Mouse (Mus musculus) cerebellum, adult 11-12 months (tissue): ENCODE measurements around the gene Nfkbil1.

Experiments used
- DNase-seq: peaks from one replicate; pipeline ENCODE4 v3.0.0; 2022

Nfkbil1 gene

GRCm38 (mm10) chr17:35235614-35236389 lies at the start of gene Nfkbil1:
TSS of gene Nfkbil1 (minus strand) at chr17:35235792.
- DNase-seq, result peak; percentile 92

- DNase-seq, result no peak
Measured at GRCm38 (mm10) chr17:35280276-35280675, 44.7 kb upstream of the Nfkbil1 start.

GRCm38 (mm10) chr17:35278957-35279688 lies 43.5 kb upstream of the Nfkbil1 start:
- DNase-seq, result no peak

GRCm38 (mm10) chr17:35278049-35278448 lies 42.5 kb upstream of the Nfkbil1 start:
- no peak for DNase-seq

GRCm38 (mm10) chr17:35276304-35276864 lies 40.8 kb upstream of the Nfkbil1 start:
- no peak for DNase-seq

GRCm38 (mm10) chr17:35274770-35275169 lies 39.2 kb upstream of the Nfkbil1 start:
- peak; percentile 64 for DNase-seq

GRCm38 (mm10) chr17:35272249-35272648 lies 36.7 kb upstream of the Nfkbil1 start:
- no peak for DNase-seq

- DNase-seq, result no peak
Measured at GRCm38 (mm10) chr17:35269653-35270347, 34.2 kb upstream of the Nfkbil1 start.

- no peak for DNase-seq
Measured at GRCm38 (mm10) chr17:35267399-35268086, 32.0 kb upstream of the Nfkbil1 start.

- DNase-seq, result no peak
Measured at GRCm38 (mm10) chr17:35263523-35263883, 27.9 kb upstream of the Nfkbil1 start.

- DNase-seq, result peak; percentile 90
Measured at GRCm38 (mm10) chr17:35262664-35263522, 27.3 kb upstream of the Nfkbil1 start, which contains the start of gene H2-D1. TSS of gene H2-D1 (plus strand) at chr17:35262730.

- DNase-seq, result no peak
Measured at GRCm38 (mm10) chr17:35261651-35262050, 26.1 kb upstream of the Nfkbil1 start.

GRCm38 (mm10) chr17:35259621-35260020 lies 24.0 kb upstream of the Nfkbil1 start:
- peak; percentile 12 for DNase-seq

- peak; percentile 26 for DNase-seq
Measured at GRCm38 (mm10) chr17:35258492-35259478, 23.2 kb upstream of the Nfkbil1 start.

GRCm38 (mm10) chr17:35257824-35258491 lies 22.4 kb upstream of the Nfkbil1 start:
- DNase-seq, result peak; percentile 89

- no peak for DNase-seq
Measured at GRCm38 (mm10) chr17:35257378-35257777, 21.8 kb upstream of the Nfkbil1 start.

- DNase-seq, result no peak
Measured at GRCm38 (mm10) chr17:35255704-35256103, 20.1 kb upstream of the Nfkbil1 start.

- peak; percentile 31 for DNase-seq
Measured at GRCm38 (mm10) chr17:35255301-35255700, 19.7 kb upstream of the Nfkbil1 start.

- peak; percentile 41 for DNase-seq
Measured at GRCm38 (mm10) chr17:35254241-35255098, 18.9 kb upstream of the Nfkbil1 start.
